Mouse (Mus musculus) embryo, embryonic 11 days (tissue): ENCODE measurements at regions not wholly inside any gene's neighbourhood (a gene's known extent, or its start where the extent isn't known, plus 50 kb on each side); places are given as distances from the start of the nearest gene placed in this dataset.

Source experiments
- DNase-seq: peaks from one replicate; pipeline ENCODE4 v3.0.0-alpha.2; 2015

DNA sequence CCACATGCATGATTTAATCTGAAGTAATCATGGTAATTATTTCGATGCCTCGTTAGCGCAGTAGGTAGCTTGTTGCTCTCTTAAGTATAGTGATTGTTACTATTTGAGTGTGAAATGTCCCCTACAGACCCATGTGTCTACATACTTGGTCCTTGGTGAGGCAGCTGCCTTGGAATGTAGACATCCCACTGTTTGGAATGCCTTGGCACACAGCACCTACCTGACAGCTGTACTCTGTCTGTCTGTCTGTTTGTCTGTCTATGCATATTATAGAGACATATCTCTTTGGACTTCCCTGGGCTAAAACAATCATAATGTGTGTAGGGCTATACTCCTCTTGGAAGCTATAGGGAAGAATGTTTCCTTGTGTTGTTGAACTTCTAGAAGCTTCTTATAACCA, 83.7 kb upstream of the Runx3 start:
- DNase-seq: no peak

DNA sequence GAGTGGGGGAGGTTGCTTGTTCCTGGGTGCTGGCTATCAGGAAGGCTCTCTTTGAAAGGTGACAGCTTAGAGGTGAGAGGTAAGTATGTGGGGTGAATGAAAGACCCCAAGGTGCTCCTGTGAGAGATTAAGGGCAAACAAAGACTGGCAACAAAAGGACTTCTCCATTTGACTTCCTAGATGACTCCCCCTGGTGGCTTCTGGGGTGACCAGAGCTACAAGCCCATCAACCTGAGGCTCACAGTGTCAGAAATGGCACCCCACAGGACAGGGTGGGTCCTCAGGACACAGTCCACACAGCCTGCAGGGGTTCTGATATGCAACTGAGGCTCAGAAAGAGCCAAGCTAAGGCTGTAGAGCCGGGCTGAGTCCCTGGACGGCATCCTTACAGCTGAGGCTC, 81.2 kb upstream of the Runx3 start:
- DNase-seq: no peak

DNA sequence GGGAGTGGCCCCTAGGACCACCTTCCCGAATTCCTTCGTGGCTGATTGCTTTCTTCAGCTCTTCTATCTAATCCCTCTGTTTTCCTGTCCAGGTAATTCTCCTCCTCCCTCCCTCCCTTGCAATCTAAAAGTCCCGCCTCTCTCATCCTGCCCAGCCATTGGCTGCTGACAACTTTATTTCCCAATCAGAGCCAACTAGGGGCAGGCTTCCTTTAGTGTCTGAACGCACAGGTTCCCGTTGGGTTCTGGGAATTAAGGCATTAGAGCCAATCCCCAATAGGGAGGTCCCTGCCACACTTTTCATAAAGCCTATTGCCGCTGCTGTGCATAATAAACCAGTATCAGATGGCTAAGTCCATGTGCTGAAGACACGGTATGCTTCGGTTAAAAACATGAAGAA, 78.5 kb upstream of the Runx3 start:
- DNase-seq: no peak

DNA sequence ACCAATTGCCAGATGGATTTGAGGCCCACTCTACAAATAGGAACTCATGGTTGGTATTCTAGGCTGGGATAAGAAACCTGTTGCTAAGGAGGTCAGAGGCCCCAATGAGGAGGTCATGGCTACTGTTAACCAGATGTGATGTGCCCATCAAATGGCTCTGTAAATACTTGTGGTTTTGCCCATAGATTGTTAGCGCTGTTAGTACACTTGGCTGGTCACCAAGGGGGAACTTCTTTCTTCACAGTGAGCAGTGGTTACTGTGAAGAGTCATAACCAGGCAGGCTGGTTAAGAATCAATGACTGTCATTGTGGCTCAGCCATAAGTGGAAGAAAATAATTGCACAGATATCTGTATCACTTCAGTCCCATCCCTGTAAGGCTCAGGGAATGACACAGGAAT, 78.0 kb upstream of the Runx3 start:
- no peak for DNase-seq

DNA sequence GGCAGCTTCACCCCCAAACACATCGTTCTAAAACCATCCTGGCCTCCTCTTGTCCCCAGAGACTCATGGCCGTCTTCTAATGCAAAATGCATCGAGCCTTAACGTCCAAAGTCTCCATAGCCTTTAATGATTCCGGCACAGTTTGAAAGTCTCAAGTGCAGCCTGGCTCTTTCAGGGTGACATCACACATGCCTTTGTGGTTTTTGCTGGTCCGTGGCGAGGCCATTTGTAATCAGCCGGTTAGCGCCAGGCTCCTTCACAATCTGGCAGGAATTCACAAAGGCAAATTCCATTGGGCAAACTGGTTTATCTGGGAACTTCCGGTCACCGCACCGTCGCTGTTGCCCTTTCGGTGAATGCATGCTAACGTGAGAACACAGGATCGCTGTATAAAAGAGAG, 75.4 kb upstream of the Runx3 start:
- no peak for DNase-seq

DNA sequence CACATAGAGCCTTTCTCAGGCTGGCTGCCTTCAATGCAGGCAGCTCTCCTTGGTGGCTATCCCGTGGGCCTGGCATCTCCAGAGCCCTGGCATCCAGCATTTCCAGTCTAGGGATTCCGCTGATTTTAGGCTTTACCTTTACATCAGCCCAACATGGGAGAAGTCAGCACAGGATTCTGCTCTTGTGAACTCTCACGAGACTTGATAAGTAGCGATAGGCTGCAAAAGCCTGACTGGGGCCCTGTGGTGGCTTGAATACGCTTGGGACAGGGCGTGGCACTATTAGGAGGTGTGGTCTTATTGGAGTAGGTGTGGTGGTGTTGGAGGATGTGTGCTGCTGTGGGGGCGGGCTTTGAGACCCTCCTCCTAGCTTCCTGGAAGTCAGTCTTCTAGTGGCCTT, 73.8 kb upstream of the Runx3 start:
- no peak for DNase-seq

DNA sequence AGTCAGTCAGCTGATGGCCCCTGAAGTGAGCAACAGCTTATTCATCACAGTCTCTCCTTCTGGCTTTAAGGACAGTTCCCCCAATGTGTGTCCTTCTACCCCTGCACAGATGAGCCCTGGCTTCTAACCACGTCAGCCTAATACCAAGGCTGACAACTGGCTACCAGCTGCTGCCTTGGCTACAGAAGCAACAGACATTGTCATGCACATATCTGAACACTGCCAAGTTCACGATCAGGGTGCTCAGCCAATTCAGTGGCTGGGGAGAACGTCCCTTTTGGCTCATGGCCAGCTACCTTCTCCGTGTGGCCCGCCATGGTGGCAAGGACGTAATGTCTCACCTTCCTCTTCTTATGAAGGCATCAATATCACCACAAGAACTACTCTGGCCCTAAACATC, 73.2 kb upstream of the Runx3 start:
- DNase-seq: no peak

DNA sequence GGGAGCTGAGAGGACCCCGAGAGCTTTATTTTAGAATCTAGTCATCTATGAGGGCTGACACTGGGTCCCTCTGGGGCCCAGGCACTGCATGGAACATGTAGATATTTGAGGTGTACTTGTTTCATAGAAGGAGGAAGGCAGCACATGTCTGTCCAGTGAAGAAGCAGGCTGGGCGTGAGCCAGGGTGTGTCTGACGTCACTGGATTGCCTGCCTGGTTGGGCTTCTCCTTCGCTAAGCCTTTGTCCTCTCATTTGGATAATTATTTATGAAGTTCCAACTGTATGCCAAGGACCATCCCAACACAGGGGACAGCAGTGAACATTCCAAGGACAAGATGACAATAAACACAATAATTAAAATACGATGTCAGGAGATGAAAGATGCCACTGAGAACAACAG, 72.7 kb upstream of the Runx3 start:
- DNase-seq: no peak

DNA sequence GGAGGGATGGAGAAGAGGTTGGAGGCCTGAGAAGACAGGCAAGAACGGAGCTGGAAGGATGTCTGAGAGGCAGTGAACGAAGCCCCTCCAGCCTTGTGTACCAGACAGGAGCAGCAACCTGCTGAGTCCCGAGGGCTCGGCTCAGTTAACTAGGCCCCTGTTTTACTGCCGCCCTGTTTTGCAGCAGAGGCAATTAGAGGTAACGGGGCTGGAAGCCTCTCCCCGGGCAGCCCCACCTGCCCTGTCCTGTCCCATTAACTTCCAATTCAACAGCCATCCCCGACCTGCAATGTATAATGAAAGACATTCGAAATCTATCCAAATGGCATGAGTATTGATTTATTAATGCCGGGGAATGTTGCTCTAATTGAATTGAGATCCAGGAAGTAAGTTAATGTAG, 70.5 kb upstream of the Runx3 start:
- peak; percentile 24 for DNase-seq

DNA sequence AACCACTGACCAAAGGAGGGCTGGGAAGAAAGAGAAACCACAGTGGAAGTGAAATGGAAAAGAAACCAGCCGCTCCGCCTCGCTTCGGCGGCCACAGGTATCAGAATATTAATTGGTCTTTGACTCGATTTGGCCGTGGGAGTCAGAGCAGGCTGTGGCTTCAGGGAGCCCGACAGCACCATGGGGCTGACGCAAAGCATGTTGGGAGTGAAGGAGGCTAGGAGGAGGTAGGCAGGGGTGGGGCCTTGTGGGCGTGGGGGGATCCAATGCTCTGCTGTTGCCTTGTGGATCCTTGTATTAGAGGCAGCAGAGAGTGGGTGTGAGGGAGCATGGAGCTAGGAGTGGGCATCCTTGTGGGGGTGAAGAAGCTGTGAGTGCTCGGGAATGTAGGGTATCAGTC, 69.0 kb upstream of the Runx3 start:
- DNase-seq: no peak

DNA sequence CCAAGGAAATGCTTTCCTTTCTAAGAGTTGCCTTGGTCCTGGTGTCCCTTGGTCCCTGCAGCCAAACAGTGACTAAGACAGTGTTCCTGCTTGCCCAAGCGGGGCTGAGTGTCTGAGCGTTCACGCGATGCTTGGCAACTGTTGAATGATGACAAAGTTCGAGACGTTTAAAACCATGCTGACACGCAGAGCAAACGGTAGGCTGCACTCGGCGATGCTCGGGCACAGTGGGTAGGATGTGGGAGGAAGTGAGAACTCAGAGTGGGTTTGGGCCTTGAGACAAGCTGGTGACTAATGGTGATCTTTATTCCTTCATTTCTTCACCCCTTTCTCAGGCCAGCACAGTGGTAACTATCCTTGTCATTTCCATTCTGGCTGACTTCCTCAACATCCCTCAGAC, 66.9 kb upstream of the Runx3 start:
- no peak for DNase-seq

DNA sequence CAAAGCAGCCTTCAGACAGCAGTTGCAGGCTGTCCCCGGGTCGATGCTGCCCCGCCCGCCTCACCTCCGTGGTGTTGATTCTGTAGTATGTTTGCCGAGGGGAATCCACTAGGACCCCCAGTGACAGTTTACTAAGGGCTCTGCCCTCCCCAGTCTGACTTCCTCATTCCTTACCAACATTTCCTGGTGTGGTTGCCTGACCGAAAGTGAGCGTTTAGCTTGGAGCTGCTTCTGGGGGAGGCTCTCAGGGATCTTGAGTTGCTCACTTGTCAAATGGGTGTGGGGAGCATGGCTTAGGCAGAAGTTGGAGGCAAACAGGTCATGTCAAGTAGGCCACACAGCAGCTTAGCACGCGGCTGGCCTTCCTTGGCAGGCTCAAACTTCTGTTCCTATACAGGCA, 66.1 kb upstream of the Runx3 start:
- DNase-seq: no peak

DNA sequence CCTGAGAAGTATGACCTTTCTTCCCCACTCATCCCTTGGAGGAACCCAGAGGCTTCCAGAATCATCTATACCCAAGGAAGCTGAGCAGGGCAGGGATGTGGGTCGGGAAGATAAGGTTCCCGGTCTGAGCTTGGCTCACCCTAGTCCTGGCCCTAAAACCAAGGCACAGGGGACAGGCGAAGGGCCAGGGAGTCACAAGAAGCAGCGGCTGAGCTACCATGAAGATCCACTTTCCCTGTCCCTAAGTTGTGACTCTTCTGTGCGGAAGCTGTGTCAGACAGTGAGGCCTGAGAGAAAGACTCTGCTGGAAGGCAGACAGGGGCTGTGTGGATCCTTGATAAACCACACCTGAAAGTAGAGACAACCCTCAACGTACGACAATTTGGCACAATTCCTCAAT, 64.1 kb upstream of the Runx3 start:
- DNase-seq: no peak

DNA sequence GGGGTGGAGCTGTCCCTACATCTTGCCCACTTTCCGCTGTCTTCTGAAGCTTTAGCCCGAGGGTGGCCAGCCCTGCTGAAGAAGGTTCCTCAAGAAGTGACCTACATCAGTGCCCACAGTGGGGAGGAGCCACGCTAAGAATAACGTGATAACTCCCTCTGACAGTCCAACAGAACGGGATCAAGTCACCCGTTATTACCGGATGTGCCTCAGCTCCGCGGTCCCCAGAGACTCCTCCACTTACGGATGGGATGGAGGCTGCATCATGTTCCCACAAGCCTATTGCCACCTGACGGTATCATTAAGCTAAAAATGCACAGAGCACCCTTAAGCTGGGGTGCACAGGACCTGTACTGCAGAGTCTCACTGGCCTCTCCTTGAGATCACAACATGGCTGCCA, 63.2 kb upstream of the Runx3 start:
- DNase-seq: no peak

DNA sequence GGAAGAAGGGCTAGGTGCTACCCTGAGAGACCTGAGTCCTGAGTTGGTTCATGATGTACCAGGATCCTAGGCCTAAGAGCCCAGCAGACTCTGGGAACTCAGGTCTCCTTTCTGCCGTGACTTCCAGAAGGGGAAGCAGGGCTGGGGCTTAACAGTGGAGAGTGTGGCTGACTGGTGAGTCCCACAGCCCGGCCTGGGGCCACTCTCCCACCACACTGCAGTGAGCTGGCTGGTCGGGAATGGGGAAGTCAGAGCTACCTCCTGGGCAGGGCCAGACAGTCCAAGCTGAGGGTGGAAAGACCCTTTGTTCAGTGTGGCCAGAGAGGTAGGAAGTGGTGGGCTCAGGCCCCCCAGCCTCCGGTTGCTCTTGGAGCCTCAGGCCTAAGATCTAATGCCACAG, 61.6 kb upstream of the Runx3 start:
- no peak for DNase-seq

DNA sequence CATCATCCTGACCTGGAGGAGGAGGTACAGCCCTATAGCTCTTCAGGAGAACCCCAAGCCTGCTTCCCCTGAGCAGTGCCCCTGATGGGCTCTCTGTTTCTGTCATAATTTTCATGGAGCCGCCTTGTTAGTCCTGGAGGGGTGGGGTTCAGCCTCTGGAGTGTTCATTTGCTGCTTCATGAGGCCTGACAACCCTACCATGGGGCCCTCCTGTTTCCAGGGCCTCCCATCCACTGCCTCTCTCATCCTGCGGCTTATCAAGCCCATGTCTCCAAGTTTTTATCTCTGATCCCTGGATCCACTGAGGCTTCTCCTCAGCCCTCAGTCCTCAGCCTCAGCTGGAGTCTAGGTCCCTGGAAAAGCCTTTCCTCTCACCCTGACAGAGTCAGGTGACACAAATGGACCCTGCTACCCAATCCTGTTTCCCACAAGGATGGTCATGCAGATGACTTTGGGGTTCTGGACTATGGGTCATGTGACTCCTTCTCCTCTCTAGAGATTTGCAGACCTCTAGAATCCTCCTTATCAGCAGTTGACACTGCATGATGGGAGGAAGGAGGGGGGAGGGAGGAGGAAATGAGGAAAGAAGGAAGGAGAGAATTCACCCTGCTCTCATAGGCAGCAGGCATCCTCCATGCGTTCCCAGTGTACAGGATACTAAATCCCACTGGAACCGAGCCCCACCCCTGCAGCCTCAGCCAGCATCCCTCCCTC, 59.3 kb upstream of the Runx3 start:
- DNase-seq: no peak

DNA sequence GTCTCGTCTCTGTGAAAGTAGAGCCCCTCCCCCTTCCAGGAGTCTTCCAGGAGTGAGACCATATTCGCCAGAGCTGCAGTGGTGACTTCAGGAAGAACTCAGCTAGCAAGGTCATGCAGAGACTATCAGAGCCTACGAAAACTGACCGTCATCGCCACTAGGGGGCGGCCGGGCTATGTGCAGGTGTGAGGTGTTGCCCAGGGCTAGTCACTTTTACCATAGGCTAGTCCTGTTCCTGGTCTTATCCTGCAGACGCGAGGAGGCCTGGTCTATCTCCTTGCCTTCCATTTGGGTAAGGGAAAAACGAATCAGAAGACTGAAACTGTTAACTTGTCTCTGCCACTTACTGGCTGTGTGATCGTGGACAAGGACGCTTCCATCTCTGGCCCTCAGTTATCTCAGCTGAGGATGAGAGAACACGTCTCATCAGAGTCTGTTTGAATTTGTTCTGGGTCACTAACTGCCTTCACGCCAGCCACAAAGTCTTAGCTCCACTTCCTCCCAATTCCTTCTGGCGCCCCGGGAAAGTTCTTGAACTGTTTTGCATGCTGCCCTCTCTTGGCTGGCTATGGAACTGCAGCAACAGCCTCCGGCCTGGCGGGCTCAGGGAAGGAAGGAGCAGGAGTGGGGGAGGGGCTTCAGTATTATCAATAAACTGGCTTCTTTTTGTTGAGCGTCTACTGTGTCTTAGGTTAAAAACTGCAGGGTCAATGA, 53.5 kb upstream of the Runx3 start:
- DNase-seq: peak; percentile 92

DNA sequence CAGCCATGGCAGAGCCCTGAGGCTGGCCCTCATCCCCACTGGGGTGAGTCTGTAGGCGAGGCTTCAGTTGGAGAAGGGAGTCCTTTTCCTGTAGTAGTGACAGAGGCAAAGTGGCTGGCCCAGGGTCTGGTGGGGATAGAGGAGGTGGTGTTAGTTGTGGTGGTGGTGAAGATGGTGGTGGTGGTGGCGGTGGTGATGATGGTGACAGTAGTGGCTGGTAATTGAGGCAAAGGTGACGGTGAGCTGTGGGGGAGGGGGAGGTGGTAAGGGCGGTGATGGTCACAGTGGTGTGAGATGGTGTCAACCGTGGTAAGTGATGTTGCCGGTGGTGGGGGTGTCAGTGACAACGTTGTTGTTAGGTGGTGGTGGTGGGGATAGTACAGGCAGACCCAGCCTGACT, 52.6 kb upstream of the Runx3 start:
- no peak for DNase-seq

DNA sequence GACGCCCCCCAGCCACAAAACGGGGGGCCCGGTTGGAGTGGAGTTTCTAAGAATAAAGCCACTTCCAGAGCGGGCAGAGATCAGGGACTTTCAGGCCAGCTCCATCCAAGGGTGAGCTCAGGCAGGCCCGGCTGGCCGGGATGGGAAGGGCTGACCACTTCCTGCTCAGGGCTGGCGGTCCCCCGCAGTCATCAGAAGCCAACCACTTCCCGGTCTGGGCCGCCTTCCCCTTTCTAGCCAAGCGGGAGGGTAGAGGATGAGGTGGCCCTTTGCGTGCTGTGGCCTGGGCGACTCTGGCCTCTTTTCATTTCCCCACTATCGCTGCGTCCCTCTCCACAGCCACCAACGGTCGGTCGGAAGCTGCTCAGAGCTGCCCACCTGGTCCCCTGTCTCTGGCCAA, 50.6 kb upstream of the Runx3 start:
- DNase-seq: no peak
